Mouse (Mus musculus): ENCODE data around the gene Cdk5rap3. TPM values are rescaled to one million over a fixed set of nuclear protein-coding genes. Genes with fewer than 3 reads are reported as not detected.

Gene Cdk5rap3
- total and polyA plus RNA-seq, 3 experiments = 45.2 to 55.4 TPM; not detected in 1

DNA sequence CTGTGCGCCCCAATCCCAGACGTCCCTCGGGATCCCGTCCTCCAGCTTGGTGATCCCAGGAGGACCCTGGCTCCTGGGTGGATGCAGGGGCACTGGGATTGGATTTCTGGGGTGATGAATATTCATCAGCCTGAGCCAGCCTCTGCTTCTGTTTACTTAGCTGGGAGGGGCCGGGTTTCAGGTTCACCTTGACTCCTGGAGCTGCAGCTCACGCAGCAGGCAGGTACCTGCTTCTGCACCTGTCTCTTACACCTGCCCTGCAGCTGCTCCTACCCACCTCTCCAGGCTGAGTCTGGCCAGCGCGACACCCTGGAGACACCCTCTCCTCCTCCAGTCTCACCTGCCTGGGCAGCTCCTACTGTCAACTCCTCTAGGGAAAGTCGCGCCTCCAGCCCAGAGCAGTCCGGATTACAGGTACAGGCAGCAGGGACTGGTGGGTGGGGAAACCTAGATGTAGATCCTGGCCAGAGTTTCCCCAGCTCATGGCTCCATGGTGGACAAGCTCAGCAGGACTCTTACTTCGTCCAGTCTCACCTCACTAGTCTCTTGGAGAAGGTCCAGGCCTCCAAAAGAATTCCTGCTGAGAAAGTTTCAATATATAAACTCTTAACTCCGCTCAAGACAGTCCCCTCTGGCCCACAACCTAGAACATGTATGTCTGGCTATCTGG is 12.9 kb upstream of the Cdk5rap3 start:
- H3K4me1 ChIP-seq (ENCODE audit: control insufficient read depth in 1 of 2, insufficient read depth in 2 of 2, low read length in 2 of 2) = peaks cover 9 to 29% of the 10 kb centered on the region in 2 experiments
- H3K27me3 ChIP-seq (ENCODE audit: control insufficient read depth in 1 of 2, insufficient read depth in 2 of 2, low read length in 2 of 2) = no peaks in the 10 kb centered on the region
- H3K9ac ChIP-seq (ENCODE audit: control insufficient read depth, low read depth, low read length, poor library complexity, severe bottlenecking) = no peak overlapping the region
- no peaks in the 10 kb centered on the region for H3K79me2 ChIP-seq (ENCODE audit: control insufficient read depth, insufficient read depth, low read length, poor library complexity)
- DNase-seq (ENCODE audit: low read depth, low spot score) = no peak
- H3K4me3 ChIP-seq (ENCODE audit: control insufficient read depth in 1 of 2, insufficient read depth in 1 of 2, low read depth in 2 of 2, low read length in 2 of 2) = no peak overlapping the region
- peaks cover 0 to 18% of the 10 kb centered on the region in 2 experiments; a peak in 2 of 4 replicates for H3K36me3 ChIP-seq (ENCODE audit: control insufficient read depth in 1 of 2, insufficient read depth in 2 of 2, low read length in 2 of 2)
- TF ChIP-seq POLR2A (IDR thresholded peaks at IDR 0.05; ENCODE audit: control insufficient read depth in 1 of 2, insufficient read depth in 1 of 2, low read depth in 1 of 2, low read length in 2 of 2, poor library complexity in 1 of 2) (no peak), ETS1 (IDR thresholded peaks at IDR 0.05; ENCODE audit: low read depth, low read length) (no peak), MXI1 (IDR thresholded peaks at IDR 0.05; ENCODE audit: low read depth, low read length) (no peak)
- no peaks in the 10 kb centered on the region for H3K9me3 ChIP-seq (replicated peaks; ENCODE audit: insufficient read depth, low read length)
- H3K27ac ChIP-seq (ENCODE audit: control insufficient read depth, low read depth, low read length) = no peak overlapping the region

DNA sequence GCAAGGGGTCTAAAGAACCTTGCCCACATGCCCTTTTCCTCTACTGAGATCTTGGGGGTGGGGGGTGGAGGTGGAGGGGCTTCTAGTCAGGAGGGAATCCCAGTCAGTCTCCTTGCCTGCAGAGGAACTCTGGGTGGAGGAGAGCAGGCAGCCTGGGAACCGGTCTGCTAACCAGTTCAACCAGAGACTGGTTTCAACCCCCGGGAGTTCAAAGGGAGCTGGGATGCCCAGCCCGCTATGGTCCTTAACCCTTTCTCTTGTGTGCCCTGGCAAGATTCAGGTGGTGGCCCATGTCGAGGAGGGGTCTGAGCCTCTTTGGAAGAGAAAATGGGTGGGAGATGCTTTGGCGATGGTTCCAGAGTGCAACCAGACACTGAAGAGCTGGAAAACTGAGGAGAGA is 12.4 kb upstream of the Cdk5rap3 start:
- Histone ChIP-seq H3K9me3 (replicated peaks; ENCODE audit: insufficient read depth, low read length) (no peaks in the 10 kb centered on the region), H3K4me1 (ENCODE audit: control insufficient read depth in 1 of 2, insufficient read depth in 2 of 2, low read length in 2 of 2) (peaks cover 9 to 31% of the 10 kb centered on the region in 2 experiments), H3K27ac (ENCODE audit: control insufficient read depth, low read depth, low read length) (no peak overlapping the region), H3K27me3 (ENCODE audit: control insufficient read depth in 1 of 2, insufficient read depth in 2 of 2, low read length in 2 of 2) (no peaks in the 10 kb centered on the region), H3K36me3 (ENCODE audit: control insufficient read depth in 1 of 2, insufficient read depth in 2 of 2, low read length in 2 of 2) (peaks cover 0 to 18% of the 10 kb centered on the region in 2 experiments; a peak in 2 of 4 replicates), H3K4me3 (ENCODE audit: control insufficient read depth in 1 of 2, insufficient read depth in 1 of 2, low read depth in 2 of 2, low read length in 2 of 2) (no peak overlapping the region), H3K9ac (ENCODE audit: control insufficient read depth, low read depth, low read length, poor library complexity, severe bottlenecking) (no peak overlapping the region), H3K79me2 (ENCODE audit: control insufficient read depth, insufficient read depth, low read length, poor library complexity) (no peaks in the 10 kb centered on the region)
- TF ChIP-seq MAZ (IDR thresholded peaks at IDR 0.05; ENCODE audit: low read depth, low read length) (no peak), GABPA (IDR thresholded peaks at IDR 0.05; ENCODE audit: low read depth, low read length) (no peak), E2F4 (IDR thresholded peaks at IDR 0.05; ENCODE audit: borderline replicate concordance, low read depth, low read length) (no peak), TCF12 (IDR thresholded peaks at IDR 0.05; ENCODE audit: low read depth, low read length) (no peak), TBP (IDR thresholded peaks at IDR 0.05; ENCODE audit: low read depth, low read length) (no peak), CHD1 (IDR thresholded peaks at IDR 0.05; ENCODE audit: low read depth, low read length) (no peak), CHD2 (IDR thresholded peaks at IDR 0.05; ENCODE audit: low read length) (no peak), POLR2AphosphoS2 (IDR thresholded peaks at IDR 0.05; ENCODE audit: low read length) (no peak), GATA1 (IDR thresholded peaks at IDR 0.05; ENCODE audit: low read depth, low read length) (no peak)
- no peak for DNase-seq (ENCODE audit: low read depth, low spot score)

DNA sequence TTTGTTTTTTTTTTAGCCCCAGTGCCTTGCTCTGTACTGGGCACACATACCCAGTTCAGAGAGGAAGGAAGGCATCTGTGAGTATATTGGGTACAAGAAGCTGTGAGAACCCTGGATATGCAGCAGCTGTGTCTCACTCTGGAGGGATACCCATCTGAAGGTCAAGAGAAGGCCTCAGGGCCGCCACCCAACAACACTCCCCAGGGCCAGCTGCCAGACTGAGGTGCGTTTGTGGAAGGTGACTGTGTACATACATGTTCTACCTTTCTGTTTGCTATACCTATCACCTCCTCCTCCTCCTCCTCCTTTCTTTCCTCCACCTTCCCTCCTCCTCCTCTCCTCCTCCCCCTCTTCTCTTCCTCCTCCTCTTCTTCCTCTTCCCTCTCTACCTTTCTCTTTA is 11.8 kb upstream of the Cdk5rap3 start, which contains the start of gene Prr15l:
Prr15l (plus strand) TSS at position 17 of the 400 bp plus-strand sequence.
- no peak within 1 kb of the TSS for H3K9ac ChIP-seq (ENCODE audit: control insufficient read depth, low read depth, low read length, poor library complexity, severe bottlenecking)

More for the DNA sequence above, 11.8 kb upstream of the Cdk5rap3 start, which contains the start of gene Prr15l:
- peaks cover 0 to 18% of the 10 kb centered on the region in 2 experiments; a peak in 2 of 4 replicates for H3K36me3 ChIP-seq (ENCODE audit: control insufficient read depth in 1 of 2, insufficient read depth in 2 of 2, low read length in 2 of 2)
- no peak for TF ChIP-seq CHD2 (IDR thresholded peaks at IDR 0.05; ENCODE audit: low read length)
- TF ChIP-seq GATA1 (IDR thresholded peaks at IDR 0.05; ENCODE audit: low read depth, low read length) = no peak
- TF ChIP-seq TBP (IDR thresholded peaks at IDR 0.05; ENCODE audit: low read depth, low read length) = no peak
- TF ChIP-seq RAD21 (IDR thresholded peaks at IDR 0.05; ENCODE audit: low read depth, low read length) = no peak
- TF ChIP-seq GABPA (IDR thresholded peaks at IDR 0.05; ENCODE audit: low read depth, low read length) = no peak
- TF ChIP-seq ZMIZ1 (IDR thresholded peaks at IDR 0.05; ENCODE audit: low read depth, low read length) = no peak
- no peak for TF ChIP-seq MAZ (IDR thresholded peaks at IDR 0.05; ENCODE audit: low read depth, low read length)
- no peak for TF ChIP-seq CHD1 (IDR thresholded peaks at IDR 0.05; ENCODE audit: low read depth, low read length)
- no peak for TF ChIP-seq ETS1 (IDR thresholded peaks at IDR 0.05; ENCODE audit: low read depth, low read length)
- no peak for TF ChIP-seq NELFE (IDR thresholded peaks at IDR 0.05; ENCODE audit: low read depth, low read length)
- TF ChIP-seq JUND (IDR thresholded peaks at IDR 0.05; ENCODE audit: low read depth, low read length) = no peak
- no peak for TF ChIP-seq BHLHE40 (IDR thresholded peaks at IDR 0.05; ENCODE audit: borderline replicate concordance, low read depth, low read length)
- no peak within 1 kb of the TSS for H3K4me3 ChIP-seq (ENCODE audit: control insufficient read depth in 1 of 2, insufficient read depth in 1 of 2, low read depth in 2 of 2, low read length in 2 of 2)
- no peaks in the 10 kb centered on the region for H3K9me3 ChIP-seq (replicated peaks; ENCODE audit: insufficient read depth, low read length)
- no peak within 1 kb of the TSS for H3K27ac ChIP-seq (ENCODE audit: control insufficient read depth, low read depth, low read length)
- H3K27me3 ChIP-seq (ENCODE audit: control insufficient read depth in 1 of 2, insufficient read depth in 2 of 2, low read length in 2 of 2) = no peaks in the 10 kb centered on the region
- DNase-seq (ENCODE audit: low read depth, low spot score) = no peak
- no peaks in the 10 kb centered on the region for H3K79me2 ChIP-seq (ENCODE audit: control insufficient read depth, insufficient read depth, low read length, poor library complexity)
- H3K4me1 ChIP-seq (ENCODE audit: control insufficient read depth in 1 of 2, insufficient read depth in 2 of 2, low read length in 2 of 2) = peaks cover 9 to 31% of the 10 kb centered on the region in 2 experiments
